Mouse (Mus musculus): Measurements from ENCODE around the gene Gm7030. TPM values are rescaled to one million over a fixed set of nuclear protein-coding genes. Genes with fewer than 3 reads are reported as not detected.

Gm7030 gene
- polyA plus RNA-seq, 1 experiment = not detected

Other genes with a start within 250 kb of the Gm7030 start
- 17.0 and 26.4 TPM in 2 replicates for gene Dhx16, start 249.6 kb downstream of the Gm7030 start, polyA plus RNA-seq (2012; ENCODE audit: insufficient read depth, insufficient read length, missing spikeins)
- 125 and 142 TPM in 2 replicates for gene 2310061I04Rik, start 232.0 kb downstream of the Gm7030 start, polyA plus RNA-seq (2012; ENCODE audit: insufficient read depth, insufficient read length, missing spikeins)
- gene Atat1, start 219.3 kb downstream of the Gm7030 start, polyA plus RNA-seq (2012; ENCODE audit: insufficient read depth, insufficient read length, missing spikeins) = 19.1 and 42.2 TPM in 2 replicates
- 111 and 132 TPM in 2 replicates for gene Mrps18b, start 213.0 kb downstream of the Gm7030 start, polyA plus RNA-seq (2012; ENCODE audit: insufficient read depth, insufficient read length, missing spikeins)
- 13.4 and 49.3 TPM in 2 replicates for gene Ppp1r10, start 213.0 kb downstream of the Gm7030 start, polyA plus RNA-seq (2012; ENCODE audit: insufficient read depth, insufficient read length, missing spikeins)
- gene Abcf1, start 159.7 kb downstream of the Gm7030 start, polyA plus RNA-seq (2012; ENCODE audit: insufficient read depth, insufficient read length, missing spikeins) = 69.2 and 77.7 TPM in 2 replicates
- gene Gnl1, start 149.6 kb downstream of the Gm7030 start, polyA plus RNA-seq (2012; ENCODE audit: insufficient read depth, insufficient read length, missing spikeins) = 13.5 and 14.5 TPM in 2 replicates
- gene Prr3, start 149.2 kb downstream of the Gm7030 start, polyA plus RNA-seq (2012; ENCODE audit: insufficient read depth, insufficient read length, missing spikeins) = 5.3 and 6.8 TPM in 2 replicates
- 3.3 and 3.9 TPM in 2 replicates for gene H2-T24, start 108.9 kb downstream of the Gm7030 start, polyA plus RNA-seq (2012; ENCODE audit: insufficient read depth, insufficient read length, missing spikeins)
- 16.3 and 22.1 TPM in 2 replicates for gene H2-T23, start 96.6 kb downstream of the Gm7030 start, polyA plus RNA-seq (2012; ENCODE audit: insufficient read depth, insufficient read length, missing spikeins)
- 57.5 and 83.0 TPM in 2 replicates for gene H2-T22, start 86.7 kb downstream of the Gm7030 start, polyA plus RNA-seq (2012; ENCODE audit: insufficient read depth, insufficient read length, missing spikeins)
- gene Gm6034, start 86.5 kb downstream of the Gm7030 start, polyA plus RNA-seq (2012; ENCODE audit: insufficient read depth, insufficient read length, missing spikeins) = not detected in 2 replicates
- not detected in 2 replicates for gene Gm11127, start 71.1 kb downstream of the Gm7030 start, polyA plus RNA-seq (2012; ENCODE audit: insufficient read depth, insufficient read length, missing spikeins)
- not detected in 2 replicates for gene Gm19684, start 7.7 kb downstream of the Gm7030 start, polyA plus RNA-seq (2012; ENCODE audit: insufficient read depth, insufficient read length, missing spikeins)
- not detected in 2 replicates for gene Gm8909, start 39.1 kb upstream of the Gm7030 start, polyA plus RNA-seq (2012; ENCODE audit: insufficient read depth, insufficient read length, missing spikeins)
- gene H2-T3, start 60.9 kb upstream of the Gm7030 start, polyA plus RNA-seq (2012; ENCODE audit: insufficient read depth, insufficient read length, missing spikeins) = not detected in 2 replicates
- 49.0 and 66.3 TPM in 2 replicates for gene Rpp21, start 128.6 kb upstream of the Gm7030 start, polyA plus RNA-seq (2012; ENCODE audit: insufficient read depth, insufficient read length, missing spikeins)
- 5.5 and 6.2 TPM in 2 replicates for gene Trim39, start 142.8 kb upstream of the Gm7030 start, polyA plus RNA-seq (2012; ENCODE audit: insufficient read depth, insufficient read length, missing spikeins)
- gene H2-M10.2, start 157.1 kb upstream of the Gm7030 start, polyA plus RNA-seq (2012; ENCODE audit: insufficient read depth, insufficient read length, missing spikeins) = not detected in 2 replicates
- gene H2-M10.1, start 196.7 kb upstream of the Gm7030 start, polyA plus RNA-seq (2012; ENCODE audit: insufficient read depth, insufficient read length, missing spikeins) = not detected in 2 replicates
- gene H2-M10.3, start 239.0 kb upstream of the Gm7030 start, polyA plus RNA-seq (2012; ENCODE audit: insufficient read depth, insufficient read length, missing spikeins) = not detected in 2 replicates